In genomic region chr9:51367124-51367523, GRCm38 (mm10) we compare ENCODE assay signal across 49 mouse cellular contexts. TPM values are rescaled to one million over a fixed set of nuclear protein-coding genes. Genes with fewer than 3 reads are reported as not detected.
"Had no signal": no experiment of that assay in that cellular context is flagged by ENCODE, and none has a peak within 500 bp of the region (broad histone marks: within the 10 kb centered on the region; RNA-seq: fewer than 3 reads in every experiment).

No protein-coding gene starts in this region.

- H3K4me2 ChIP-seq: heart, embryonic 12.5 days; heart, embryonic 13.5 days; heart, embryonic 15.5 days; hindbrain, embryonic 12.5 days; hindbrain, embryonic 13.5 days; hindbrain, embryonic 14.5 days; hindbrain, embryonic 15.5 days; intestine, embryonic 15.5 days; kidney, embryonic 15.5 days had no signal

- H3K27me3 ChIP-seq: heart, embryonic 12.5 days; heart, embryonic 13.5 days; heart, embryonic 15.5 days; hindbrain, embryonic 12.5 days; hindbrain, embryonic 13.5 days; hindbrain, embryonic 15.5 days; intestine, embryonic 15.5 days; kidney, embryonic 15.5 days had no signal

- H3K36me3 ChIP-seq: heart, embryonic 12.5 days; heart, embryonic 13.5 days; heart, embryonic 15.5 days; hindbrain, embryonic 10.5 days; hindbrain, embryonic 12.5 days; hindbrain, embryonic 13.5 days; hindbrain, embryonic 15.5 days; intestine, embryonic 15.5 days; kidney, embryonic 15.5 days had no signal

- H3K27ac ChIP-seq: heart, embryonic 13.5 days; heart, embryonic 15.5 days; hindbrain, embryonic 10.5 days; hindbrain, embryonic 12.5 days; hindbrain, embryonic 13.5 days; hindbrain, embryonic 14.5 days; hindbrain, embryonic 15.5 days; hindbrain, postnatal 0 days; intestine, embryonic 15.5 days; kidney, embryonic 15.5 days; kidney, postnatal 0 days; layer of hippocampus, adult 2 months; left cerebral cortex, adult 2 months had no signal

- H3K9ac ChIP-seq: heart, embryonic 12.5 days; heart, embryonic 13.5 days; heart, embryonic 15.5 days; hindbrain, embryonic 12.5 days; hindbrain, embryonic 13.5 days; hindbrain, embryonic 14.5 days; hindbrain, embryonic 15.5 days; intestine, embryonic 15.5 days; kidney, embryonic 15.5 days had no signal

- H3K9me3 ChIP-seq: heart, embryonic 12.5 days; heart, embryonic 13.5 days; heart, embryonic 15.5 days; hindbrain, embryonic 10.5 days; hindbrain, embryonic 12.5 days; hindbrain, embryonic 13.5 days; hindbrain, embryonic 15.5 days; intestine, embryonic 15.5 days; kidney, embryonic 15.5 days had no signal

- H3K4me3 ChIP-seq: heart, embryonic 12.5 days; heart, embryonic 13.5 days; heart, embryonic 15.5 days; hindbrain, embryonic 10.5 days; hindbrain, embryonic 12.5 days; hindbrain, embryonic 13.5 days; hindbrain, embryonic 15.5 days; intestine, embryonic 15.5 days; kidney, embryonic 15.5 days; layer of hippocampus, adult 2 months; left cerebral cortex, adult 2 months had no signal

- DNase-seq: heart, postnatal 10 days; heart, postnatal 14 days; heart, postnatal 36 days; heart, postnatal 4 days; kidney, adult 11 months; kidney, adult 18-20 months; kidney, adult 2 months; kidney, adult 8-10 months; kidney, adult 9 months; kidney, postnatal 10 days; kidney, postnatal 14 days; kidney, postnatal 25 days; kidney, postnatal 36 days; kidney, postnatal 4 days; layer of hippocampus, adult 9-11 months; layer of hippocampus, postnatal 36 days had no signal

- ATAC-seq: hindbrain, embryonic 16.5 days; hindbrain, postnatal 0 days; inflammation-experienced regulatory T-cells, adult 6 months; intestine, embryonic 15.5 days; intestine, embryonic 16.5 days; intestine, postnatal 0 days had no signal

- H3K4me1 ChIP-seq: heart, embryonic 12.5 days; heart, embryonic 13.5 days; heart, embryonic 15.5 days; hindbrain, embryonic 12.5 days; hindbrain, embryonic 13.5 days; hindbrain, embryonic 15.5 days; intestine, embryonic 15.5 days; kidney, embryonic 15.5 days had no signal

RNA-seq across cellular contexts. Expression of gene 1810046K07Rik, which starts 38.4 kb away (rescaled TPM):
- total RNA-seq: heart, postnatal 10 days; heart, postnatal 14 days; heart, postnatal 25 days; heart, postnatal 36 days; heart, postnatal 4 days; hematopoietic stem cell, adult 5-6 weeks; hindbrain, postnatal 0 days; layer of hippocampus, adult 18-20 months; layer of hippocampus, adult 2 months; layer of hippocampus, adult 8-10 months; layer of hippocampus, postnatal 10 days; layer of hippocampus, postnatal 14 days; layer of hippocampus, postnatal 25 days; layer of hippocampus, postnatal 36 days; left cerebral cortex, adult 18-20 months; left cerebral cortex, adult 2 months; left cerebral cortex, adult 8-10 months had no signal
- polyA plus RNA-seq: heart, embryonic 12.5 days; heart, embryonic 13.5 days; heart, embryonic 14.5 days; heart, embryonic 15.5 days; heart, postnatal 0 days; hindbrain, embryonic 10.5 days; hindbrain, embryonic 11.5 days; hindbrain, embryonic 12.5 days; hindbrain, embryonic 13.5 days; hindbrain, embryonic 14.5 days; hindbrain, embryonic 15.5 days; hindbrain, embryonic 16.5 days; hindbrain, postnatal 0 days; intestine, embryonic 14.5 days; intestine, embryonic 15.5 days; intestine, embryonic 16.5 days; kidney, embryonic 14.5 days; kidney, embryonic 15.5 days; kidney, embryonic 16.5 days; kidney, postnatal 0 days had no signal
